Mouse (Mus musculus): ENCODE results near the gene Chrnb1. TPM values are rescaled to one million over a fixed set of nuclear protein-coding genes. Genes with fewer than 3 reads are reported as not detected.

The Chrnb1 gene
- total RNA-seq, 2 experiments from 2014 or later = 3.6 to 4.3 TPM

- intact Hi-C loops (cut with DNase I) = loop anchor here (5.0 kb wide), 1 partner anchor 123 kb away; the partner anchor contains the start of gene Senp3
Measured at GRCm38 (mm10) chr11:69804972-69805909, 9.5 kb upstream of the Chrnb1 start, which contains the start of gene Tmem102. TSS of gene Tmem102 (minus strand) at chr11:69805624.

GRCm38 (mm10) chr11:69804652-69804940, 8.9 kb upstream of the Chrnb1 start:
- intact Hi-C loops (cut with DNase I) = loop anchor here (5.0 kb wide), 1 partner anchor 122 kb away; the partner anchor contains the start of gene Senp3
- peak; percentile 23 to 41 for DNase-seq

More at GRCm38 (mm10) chr11:69804972-69805909, 9.5 kb upstream of the Chrnb1 start, which contains the start of gene Tmem102:
- DNase-seq = no peak

GRCm38 (mm10) chr11:69803786-69804651, 8.3 kb upstream of the Chrnb1 start:
- intact Hi-C loops (cut with DNase I) = loop anchor here (2.0 to 5.0 kb wide), 5 partner anchors 31 to 122 kb away; partner anchors contain the start of genes Polr2a and Senp3
- peak; percentile 78 to 82 for DNase-seq

- no peak for DNase-seq
- intact Hi-C loops (cut with DNase I) = loop anchor here (2.0 to 5.0 kb wide), 5 partner anchors 31 to 121 kb away; partner anchors contain the start of genes Polr2a and Senp3
Measured at GRCm38 (mm10) chr11:69803328-69803727, 7.6 kb upstream of the Chrnb1 start.

- DNase-seq = peak; percentile 92
Measured at GRCm38 (mm10) chr11:69802648-69803105, 6.9 kb upstream of the Chrnb1 start.

GRCm38 (mm10) chr11:69801379-69801977, 5.7 kb upstream of the Chrnb1 start, which contains the start of gene Fgf11:
TSS of gene Fgf11 (minus strand) at chr11:69801857.
- no peak for DNase-seq
- intact Hi-C loops (cut with DNase I) = loop anchor here (5.0 kb wide), 1 partner anchor 119 kb away; the partner anchor contains the start of gene Senp3

More at GRCm38 (mm10) chr11:69802648-69803105, 6.9 kb upstream of the Chrnb1 start:
- intact Hi-C loops (cut with DNase I) = loop anchor here (2.0 to 5.0 kb wide), 5 partner anchors 32 to 120 kb away; partner anchors contain the start of genes Polr2a and Senp3

GRCm38 (mm10) chr11:69800392-69801197, 4.9 kb upstream of the Chrnb1 start:
- intact Hi-C loops (cut with DNase I) = loop anchor here (5.0 kb wide), 1 partner anchor 118 kb away; the partner anchor contains the start of gene Senp3
- DNase-seq = peak; percentile 47 to 48

GRCm38 (mm10) chr11:69800138-69800391, 4.3 kb upstream of the Chrnb1 start:
- intact Hi-C loops (cut with DNase I) = loop anchor here (5.0 kb wide), 1 partner anchor 118 kb away; the partner anchor contains the start of gene Senp3
- no peak for DNase-seq

- DNase-seq = no peak
- intact Hi-C loops (cut with DNase I) = loop anchor here (5.0 kb wide), 1 partner anchor 117 kb away; the partner anchor contains the start of gene Senp3
Measured at GRCm38 (mm10) chr11:69799394-69800137, 3.8 kb upstream of the Chrnb1 start.

- intact Hi-C loops (cut with DNase I) = no loop called here
- no peak for DNase-seq
Measured at GRCm38 (mm10) chr11:69797924-69798323, 2.2 kb upstream of the Chrnb1 start.

- DNase-seq = no peak
- intact Hi-C loops (cut with DNase I) = loop anchor here (2.0 kb wide), 1 partner anchor 29 kb away; no protein-coding TSS in a partner anchor
Measured at GRCm38 (mm10) chr11:69795983-69796435, 266 bp upstream of the Chrnb1 start.

GRCm38 (mm10) chr11:69793429-69793828, 2.3 kb downstream of the Chrnb1 start:
- no peak for DNase-seq
- intact Hi-C loops (cut with DNase I) = no loop called here

- no peak for DNase-seq
- intact Hi-C loops (cut with DNase I) = no loop called here
Measured at GRCm38 (mm10) chr11:69791420-69791819, 4.3 kb downstream of the Chrnb1 start.

- no peak for DNase-seq
- intact Hi-C loops (cut with DNase I) = no loop called here
Measured at GRCm38 (mm10) chr11:69789431-69789830, 6.3 kb downstream of the Chrnb1 start.

- no peak for DNase-seq
- intact Hi-C loops (cut with DNase I) = no loop called here
Measured at GRCm38 (mm10) chr11:69787306-69787705, 8.4 kb downstream of the Chrnb1 start.

- peak; percentile 63 for DNase-seq
- intact Hi-C loops (cut with DNase I) = loop anchor here (2.0 kb wide), 1 partner anchor 18 kb away; no protein-coding TSS in a partner anchor
Measured at GRCm38 (mm10) chr11:69784793-69785272, 10.9 kb downstream of the Chrnb1 start.

GRCm38 (mm10) chr11:69781828-69782227, 13.9 kb downstream of the Chrnb1 start:
- intact Hi-C loops (cut with DNase I) = no loop called here
- no peak for DNase-seq

- DNase-seq = no peak
- intact Hi-C loops (cut with DNase I) = no loop called here
Measured at GRCm38 (mm10) chr11:69778985-69779384, 16.8 kb downstream of the Chrnb1 start.
